Mouse (Mus musculus) lung, postnatal 0 days (tissue): ENCODE results near the gene Gm28374.

Experiments
- CTCF ChIP-seq: IDR thresholded peaks from 2 replicates; pipeline ENCODE4 v1.5.1; 2016; ENCODE audit warnings: antibody characterized with exemption, mild to moderate bottlenecking
- EP300 ChIP-seq: IDR thresholded peaks from 2 replicates; pipeline ENCODE4 v1.6.1; 2016; ENCODE audit warnings: antibody characterized with exemption, mild to moderate bottlenecking, control low read depth

GRCm38 (mm10) chr19:6071261-6071660, 10.8 kb downstream of the Gm28374 start:
- TF ChIP-seq CTCF (no peak), EP300 (no peak)
